Mouse (Mus musculus) heart, postnatal 0 days (tissue): ENCODE data around the gene Rcor1. TPM values are rescaled to one million over a fixed set of nuclear protein-coding genes. Genes with fewer than 3 reads are reported as not detected.

Experiments used
- ATAC-seq: fragments of 200-750 bp; cut with Nextera tagmentation; 2 replicates; pipeline ENCODE4 v1.8.0; 2017; ENCODE audit warnings: low read depth, moderate number of reproducible peaks, moderate library complexity; ENCODE audit not compliant: insufficient read depth
- DNase-seq: peaks from one replicate; pipeline ENCODE4 v3.0.0-alpha.2; 2016; ENCODE audit warnings: low spot score
- H3K27ac ChIP-seq: fragments of 300-500 bp; sonication (generic); 2 replicates; pipeline ENCODE4 v1.5.1; 2014; ENCODE audit warnings: low read depth, mild to moderate bottlenecking
- H3K27me3 ChIP-seq: fragments of 300-500 bp; sonication (generic); 2 replicates; pipeline ENCODE4 v1.6.1; 2014; ENCODE audit warnings: low read length, mixed read lengths; ENCODE audit not compliant: control insufficient read depth, insufficient read depth
- H3K36me3 ChIP-seq: fragments of 300-500 bp; sonication (generic); replicated peaks from 2 replicates; pipeline ENCODE4 v1.6.1; 2014; ENCODE audit warnings: low read length, mixed read lengths; ENCODE audit not compliant: control insufficient read depth, insufficient read depth
- H3K4me1 ChIP-seq: fragments of 300-500 bp; sonication (generic); 2 replicates; pipeline ENCODE4 v1.6.1; 2014; ENCODE audit warnings: antibody characterized with exemption; ENCODE audit not compliant: control insufficient read depth, insufficient read depth
- H3K4me2 ChIP-seq: fragments of 300-500 bp; sonication (generic); 2 replicates; pipeline ENCODE4 v1.6.1; 2014; ENCODE audit warnings: low read depth, mild to moderate bottlenecking, low read length, moderate library complexity
- H3K4me3 ChIP-seq: fragments of 300-500 bp; sonication (generic); 2 replicates; pipeline ENCODE4 v1.5.1; 2014; ENCODE audit warnings: low read depth, low read length
- H3K9ac ChIP-seq: fragments of 300-500 bp; sonication (generic); replicated peaks from 2 replicates; pipeline ENCODE4 v1.6.1; 2014; ENCODE audit warnings: low read depth, low read length, mixed read lengths
- H3K9me3 ChIP-seq: fragments of 300-500 bp; sonication (generic); replicated peaks from 2 replicates; pipeline ENCODE4 v1.6.1; 2016; ENCODE audit warnings: low read length; ENCODE audit not compliant: control insufficient read depth
- CTCF ChIP-seq: IDR thresholded peaks from 2 replicates; pipeline ENCODE4 v1.5.1; 2016; ENCODE audit warnings: antibody characterized with exemption, control low read depth, low read depth
- EP300 ChIP-seq: IDR thresholded peaks from 2 replicates; pipeline ENCODE4 v1.6.1; 2016; ENCODE audit warnings: antibody characterized with exemption, low read depth
- WGBS: fragments of 180-500 bp; shearing (Covaris S2); extraction: QIAGEN DNeasy Blood & Tissue Kit; methylation state at CpG from one replicate; pipeline ENCODE4 v1.1.7; 2014; 5-methylcytosine and 5-hydroxymethylcytosine counted together
- polyA plus RNA-seq: library from polyadenylated mRNA; unstranded; fragments of >200 nt; fragmentation: Nextera tagmentation; extraction: Ambion mirVana; gene quantifications from 2 replicates; pipeline ENCODE4 v1.2.1, GENCODE M21; 2015
- total RNA-seq: library from RNA; depleted of rRNA; stranded (reverse); fragments of >200 nt; gene quantifications from 2 replicates; pipeline ENCODE4 v1.2.3, GENCODE M21; 2014; ENCODE audit warnings: low replicate concordance; rRNA removed

Rcor1 gene
- total and polyA plus RNA-seq, 2 experiments from 2014 or later: 5.1 to 14.2 TPM

DNA sequence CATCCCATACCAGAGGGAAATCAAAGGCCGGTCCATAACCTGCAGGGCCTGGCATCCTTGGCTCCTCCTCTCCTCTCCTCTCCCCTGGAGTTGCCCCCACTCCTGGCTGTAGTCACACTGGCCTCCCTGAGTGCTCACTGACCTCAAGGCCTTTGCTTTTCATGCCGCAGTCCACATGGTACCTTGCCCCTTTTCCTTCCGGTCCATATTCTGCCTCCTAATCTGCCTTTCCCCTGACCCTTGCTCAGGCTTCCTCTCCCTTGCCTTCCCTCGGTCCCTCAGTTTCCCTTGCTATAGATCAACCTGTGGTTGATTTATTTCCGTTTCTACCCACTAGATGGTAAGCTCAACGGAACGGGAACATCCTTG is 122.8 kb downstream of the Rcor1 start:
- no peak for TF ChIP-seq CTCF
- no peak for TF ChIP-seq EP300
- no peak for DNase-seq
- WGBS: 39% methylated on average over 7 of the region's 7 CpGs
- 0 out of 2 replicates have a peak, but pooled peaks cover 18% of the 10 kb centered on the region for H3K4me1 ChIP-seq
- H3K36me3 ChIP-seq: no peaks in the 10 kb centered on the region
- no peak for ATAC-seq
- no peaks in the 10 kb centered on the region for H3K27me3 ChIP-seq
- no peak overlapping the region for H3K9ac ChIP-seq
- peak overlapping the region; percentile 17; the same call in 1 of the 2 replicates for H3K4me3 ChIP-seq
- peak overlapping the region; percentile 20; the same call in 1 of the 2 replicates for H3K27ac ChIP-seq
- H3K4me2 ChIP-seq: peak overlapping the region; percentile 57
- H3K9me3 ChIP-seq: no peaks in the 10 kb centered on the region

DNA sequence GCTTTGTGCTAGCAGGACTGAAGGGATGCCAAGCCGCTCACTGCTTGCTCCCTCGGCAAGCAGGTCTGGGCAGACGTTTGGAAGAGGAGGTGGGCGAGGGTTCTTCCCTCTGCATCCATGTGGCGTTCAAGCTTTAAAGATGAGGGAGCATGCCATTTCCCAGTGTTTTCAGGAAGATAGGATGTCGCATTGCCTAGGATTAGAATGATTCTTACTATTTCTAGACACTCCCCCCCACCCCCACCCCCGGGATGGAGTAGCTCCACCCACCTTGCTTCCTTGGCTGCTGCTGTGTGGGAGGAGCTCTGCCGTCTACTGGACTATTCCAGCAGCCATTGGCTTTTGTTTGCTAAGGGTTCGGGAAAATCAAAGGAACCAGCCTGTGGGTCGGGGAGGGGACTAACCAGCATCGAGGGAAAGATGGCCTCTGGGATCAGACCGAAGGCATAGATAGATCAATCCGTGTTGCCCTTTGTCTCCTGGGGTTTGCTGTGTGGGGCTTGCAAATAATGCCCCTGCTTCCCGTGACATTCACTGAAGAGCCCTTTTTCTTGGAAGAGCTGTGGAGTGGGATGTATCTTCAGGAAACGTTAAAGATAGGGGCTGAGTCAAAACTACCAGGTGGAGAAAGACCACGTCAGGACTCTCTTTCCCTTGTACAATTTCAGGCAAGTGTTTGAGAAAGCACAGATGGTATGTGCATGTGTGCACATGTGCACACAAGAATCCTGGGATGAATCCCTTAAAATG is 123.3 kb downstream of the Rcor1 start:
- Histone ChIP-seq H3K4me2 (peak overlapping the region; percentile 57), H3K9me3 (no peaks in the 10 kb centered on the region), H3K4me1 (0 out of 2 replicates have a peak, but pooled peaks cover 22% of the 10 kb centered on the region), H3K27me3 (no peaks in the 10 kb centered on the region), H3K4me3 (peak overlapping the region; percentile 17), H3K36me3 (no peaks in the 10 kb centered on the region), H3K27ac (0 out of 2 replicates have a peak overlapping the region, but pooled peaks have one; percentile 20), H3K9ac (no peak overlapping the region)
- DNase-seq: peak; percentile 76
- 12% methylated on average over 16 of the region's 16 CpGs for WGBS
- TF ChIP-seq EP300 (no peak), CTCF (no peak)
- peak; percentile 53 for ATAC-seq

DNA sequence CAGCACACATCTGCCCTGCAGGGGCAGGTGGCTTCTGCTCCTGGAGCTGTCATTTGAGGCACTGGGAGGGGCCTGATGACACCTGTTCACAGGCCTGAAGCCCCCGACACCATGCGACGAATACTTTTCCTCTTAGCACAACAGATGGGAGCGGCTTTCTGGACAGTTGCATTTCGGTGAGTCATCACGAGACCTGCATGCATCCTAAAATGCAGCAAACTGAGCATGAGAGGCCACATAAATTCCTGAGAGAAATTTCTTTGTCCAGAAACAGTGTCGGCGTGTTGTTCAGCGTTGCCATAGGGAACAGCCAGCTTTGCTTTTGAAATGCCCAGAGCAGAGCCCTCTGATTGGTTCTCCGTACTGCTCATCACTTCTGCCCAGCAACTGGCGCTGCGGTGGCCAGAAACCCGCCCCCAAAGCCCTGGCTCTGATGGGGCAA is 125.2 kb downstream of the Rcor1 start:
- H3K36me3 ChIP-seq: no peaks in the 10 kb centered on the region
- no peak for TF ChIP-seq CTCF
- TF ChIP-seq EP300: no peak
- WGBS: 6% methylated on average over 13 of the region's 13 CpGs

DNA sequence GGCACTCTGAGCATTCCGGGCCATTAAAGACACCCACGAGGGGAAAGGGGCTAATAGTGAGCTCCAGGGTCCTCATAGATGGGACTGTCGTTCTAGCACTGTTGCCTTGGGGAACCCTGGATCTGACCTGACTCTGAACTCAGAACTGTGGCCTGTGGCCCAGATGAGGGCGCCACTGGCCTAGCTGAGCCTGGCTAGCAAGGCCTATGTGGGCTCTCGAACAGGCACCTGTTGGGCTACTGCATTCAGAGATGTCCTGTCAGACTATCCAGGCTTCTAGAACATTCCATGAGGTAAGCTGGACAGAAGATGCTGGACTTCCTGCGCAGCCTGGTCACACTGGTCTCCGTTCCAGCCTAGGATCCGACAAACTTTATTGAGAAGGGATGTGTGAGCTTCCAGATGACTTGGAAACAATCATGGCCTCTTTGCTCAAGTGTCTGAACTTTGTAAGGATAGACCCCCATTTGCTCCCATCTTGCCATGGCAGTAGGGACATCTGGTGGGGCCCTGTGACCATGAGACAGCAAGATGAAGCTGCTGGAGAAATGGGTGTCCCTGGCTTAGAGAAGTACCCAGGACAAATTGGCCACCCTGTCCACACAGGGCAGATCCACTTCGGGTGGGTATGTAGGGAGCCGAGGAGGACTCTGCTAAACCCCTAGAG is 126.1 kb downstream of the Rcor1 start:
- TF ChIP-seq EP300 (no peak), CTCF (peak; percentile 32)
- no peaks in the 10 kb centered on the region for H3K9me3 ChIP-seq
- 0 out of 2 replicates have a peak overlapping the region, but pooled peaks have one; percentile 70 for H3K9ac ChIP-seq
- no peaks in the 10 kb centered on the region for H3K27me3 ChIP-seq
- ATAC-seq (peak; percentile 15; the same call in 1 of the 2 replicates), DNase-seq (no peak)
- H3K27ac ChIP-seq: peak overlapping the region; percentile 61
- 63% methylated on average over 10 of the region's 10 CpGs for WGBS
- H3K36me3 ChIP-seq: no peaks in the 10 kb centered on the region
- H3K4me2 ChIP-seq: peak overlapping the region; percentile 94
- H3K4me3 ChIP-seq: peak overlapping the region; percentile 77
- H3K4me1 ChIP-seq: 0 out of 2 replicates have a peak, but pooled peaks cover 22% of the 10 kb centered on the region

More for the DNA sequence above, 125.2 kb downstream of the Rcor1 start:
- Histone ChIP-seq H3K4me3 (peak overlapping the region; percentile 43), H3K27ac (no peak overlapping the region), H3K4me1 (0 out of 2 replicates have a peak, but pooled peaks cover 22% of the 10 kb centered on the region), H3K9me3 (no peaks in the 10 kb centered on the region), H3K9ac (peak overlapping the region; percentile 33; the same call in 1 of the 2 replicates), H3K4me2 (peak overlapping the region; percentile 65), H3K27me3 (no peaks in the 10 kb centered on the region)
- DNase-seq (peak; percentile 94), ATAC-seq (peak; percentile 79)

Other genes starting within 250 kb of the Rcor1 start
- gene Mok, start 198.4 kb upstream of the Rcor1 start, total RNA-seq: 3.1 and 7.4 TPM in 2 replicates
- 2.2 and 2.3 TPM in 2 replicates for gene Mok, start 198.4 kb upstream of the Rcor1 start, polyA plus RNA-seq
- 4.1 and 6.3 TPM in 2 replicates for gene Zfp839, start 189.1 kb upstream of the Rcor1 start, total RNA-seq
- gene Zfp839, start 189.1 kb upstream of the Rcor1 start, polyA plus RNA-seq: 2.6 and 3.2 TPM in 2 replicates
- gene Cinp, start 150.2 kb upstream of the Rcor1 start, total RNA-seq: 59.1 and 91.0 TPM in 2 replicates
- gene Cinp, start 150.2 kb upstream of the Rcor1 start, polyA plus RNA-seq: 44.0 and 47.8 TPM in 2 replicates
- gene Tecpr2, start 150.1 kb upstream of the Rcor1 start, total RNA-seq: 4.1 and 4.7 TPM in 2 replicates
- 1.3 and 1.4 TPM in 2 replicates for gene Tecpr2, start 150.1 kb upstream of the Rcor1 start, polyA plus RNA-seq
- gene Ankrd9, start 60.3 kb upstream of the Rcor1 start, total RNA-seq: 26.3 and 34.6 TPM in 2 replicates
- 31.9 and 39.1 TPM in 2 replicates for gene Ankrd9, start 60.3 kb upstream of the Rcor1 start, polyA plus RNA-seq
- gene Traf3, start 127.0 kb downstream of the Rcor1 start, total RNA-seq: 7.2 and 8.3 TPM in 2 replicates
- 2.9 and 3.2 TPM in 2 replicates for gene Traf3, start 127.0 kb downstream of the Rcor1 start, polyA plus RNA-seq
- gene 4930595D18Rik, start 145.1 kb downstream of the Rcor1 start, total RNA-seq: not detected in 2 replicates
- gene 4930595D18Rik, start 145.1 kb downstream of the Rcor1 start, polyA plus RNA-seq: not detected in 2 replicates
- gene Amn, start 231.7 kb downstream of the Rcor1 start, total RNA-seq: 7.5 TPM in 1 of 2 replicates, not detected in the other
- 0.78 and 0.90 TPM in 2 replicates for gene Amn, start 231.7 kb downstream of the Rcor1 start, polyA plus RNA-seq